Mouse (Mus musculus) stomach, embryonic 14.5 days (tissue): ENCODE data around the gene Golm1. TPM values are rescaled to one million over a fixed set of nuclear protein-coding genes. Genes with fewer than 3 reads are reported as not detected.
"Not testable (repeated sequence)": the region's sequence is repeated elsewhere in the genome, so short reads cannot be mapped to it uniquely, and the experiment has no call there.

Source experiments
- ATAC-seq: fragments of 200-750 bp; cut with Nextera tagmentation; 2 replicates; pipeline ENCODE4 v1.8.0; 2017; ENCODE audit warnings: low read depth, moderate TSS enrichment; ENCODE audit not compliant: insufficient number of reproducible peaks, insufficient read depth, low FRiP score
- H3K27ac ChIP-seq: fragments of 300-500 bp; sonication (generic); 2 replicates; pipeline ENCODE4 v1.5.1; 2014; ENCODE audit warnings: mild to moderate bottlenecking, low read length, moderate library complexity, mixed read lengths
- H3K27me3 ChIP-seq: fragments of 300-500 bp; sonication (generic); 2 replicates; pipeline ENCODE4 v1.6.1; 2014; ENCODE audit warnings: low read length, control low read depth, mixed read lengths; ENCODE audit not compliant: control insufficient read depth, insufficient read depth
- H3K36me3 ChIP-seq: fragments of 300-500 bp; sonication (generic); 2 replicates; pipeline ENCODE4 v1.6.1; 2014; ENCODE audit warnings: mild to moderate bottlenecking, control low read depth, low read length, moderate library complexity, mixed read lengths; ENCODE audit not compliant: control insufficient read depth, insufficient read depth
- H3K4me1 ChIP-seq: fragments of 300-500 bp; sonication (generic); 2 replicates; pipeline ENCODE4 v1.6.1; 2014; ENCODE audit warnings: low read length, control low read depth, mixed read lengths; ENCODE audit not compliant: control insufficient read depth, insufficient read depth
- H3K4me2 ChIP-seq: fragments of 300-500 bp; sonication (generic); replicated peaks from 2 replicates; pipeline ENCODE4 v1.6.1; 2014; ENCODE audit warnings: low read depth, low read length, control low read depth
- H3K4me3 ChIP-seq: fragments of 300-500 bp; sonication (generic); 2 replicates; pipeline ENCODE4 v1.5.1; 2014; ENCODE audit warnings: low read depth, low read length, control low read depth
- H3K9ac ChIP-seq: fragments of 300-500 bp; sonication (generic); replicated peaks from 2 replicates; pipeline ENCODE4 v1.6.1; 2014; ENCODE audit warnings: low read depth, mild to moderate bottlenecking, control low read depth, low read length, moderate library complexity, mixed read lengths
- H3K9me3 ChIP-seq: fragments of 300-500 bp; sonication (generic); 2 replicates; pipeline ENCODE4 v1.6.1; 2016; ENCODE audit warnings: low read depth, low read length, control low read depth; ENCODE audit not compliant: control insufficient read depth
- WGBS: fragments of 180-500 bp; shearing (Covaris S2); extraction: QIAGEN DNeasy Blood & Tissue Kit; methylation state at CpG from one replicate; pipeline ENCODE4 v1.1.7; 2014; 5-methylcytosine and 5-hydroxymethylcytosine counted together
- polyA plus RNA-seq: library from polyadenylated mRNA; unstranded; fragments of >200 nt; fragmentation: Nextera tagmentation; extraction: Ambion mirVana; gene quantifications from 2 replicates; pipeline ENCODE4 v1.2.1, GENCODE M21; 2014

Gene Golm1
- polyA plus RNA-seq, 1 experiment from 2014 or later, result 95.7 TPM

DNA sequence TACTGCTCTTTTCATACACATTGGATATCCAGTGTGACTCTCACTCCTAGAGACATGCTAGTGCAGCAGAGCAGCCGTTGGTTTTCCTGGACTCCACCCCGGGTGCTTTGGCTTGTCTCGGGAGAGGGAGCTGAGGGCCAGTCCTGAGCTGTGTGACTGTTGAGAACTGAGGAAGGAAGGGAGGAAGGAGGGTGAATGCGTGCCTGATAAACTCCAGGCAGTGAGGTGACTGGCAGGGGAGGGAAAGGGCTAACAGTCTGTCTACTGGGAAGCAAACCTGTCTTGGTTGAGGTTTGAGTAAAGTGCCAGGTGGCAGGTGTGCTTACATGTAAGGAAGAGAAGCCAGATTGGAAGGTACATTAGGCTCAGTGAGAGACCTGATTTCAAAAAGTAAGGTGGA, 61.7 kb downstream of the Golm1 start:
- WGBS, result 72% methylated on average over 4 of the region's 4 CpGs
- no peak for ATAC-seq
- Histone ChIP-seq H3K4me2 (no peak overlapping the region), H3K4me3 (no peak overlapping the region), H3K4me1 (no peaks in the 10 kb centered on the region), H3K36me3 (peaks cover 49% of the 10 kb centered on the region), H3K27me3 (no peaks in the 10 kb centered on the region), H3K27ac (no peak overlapping the region), H3K9me3 (no peaks in the 10 kb centered on the region), H3K9ac (no peak overlapping the region)

DNA sequence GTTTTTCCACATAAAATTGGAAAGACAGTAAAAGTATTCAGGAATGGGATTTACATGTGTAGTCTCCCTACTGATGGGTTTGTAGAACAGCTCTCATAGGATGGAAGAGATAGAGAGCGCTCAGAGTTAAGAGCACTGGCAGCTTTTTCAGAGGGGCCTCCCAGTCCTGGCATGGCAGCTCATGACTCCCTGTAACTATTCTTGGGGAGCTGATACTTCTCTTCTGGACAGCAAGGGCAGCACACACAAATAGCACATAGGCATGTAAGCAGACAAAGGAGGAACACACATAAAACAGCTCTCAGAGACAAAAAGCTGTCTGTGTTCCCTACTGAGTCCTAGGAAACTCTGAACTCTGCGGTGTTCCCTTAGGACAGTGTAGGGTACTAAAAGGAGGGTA, 65.2 kb downstream of the Golm1 start:
- no peak overlapping the region for H3K4me3 ChIP-seq
- H3K4me1 ChIP-seq, result no peaks in the 10 kb centered on the region
- no peak for ATAC-seq
- H3K4me2 ChIP-seq, result no peak overlapping the region
- WGBS, result 93% methylated on average over 2 of the region's 2 CpGs
- no peaks in the 10 kb centered on the region for H3K27me3 ChIP-seq
- H3K36me3 ChIP-seq, result peaks cover 62% of the 10 kb centered on the region
- no peak overlapping the region for H3K9ac ChIP-seq
- H3K9me3 ChIP-seq, result no peaks in the 10 kb centered on the region
- no peak overlapping the region for H3K27ac ChIP-seq

DNA sequence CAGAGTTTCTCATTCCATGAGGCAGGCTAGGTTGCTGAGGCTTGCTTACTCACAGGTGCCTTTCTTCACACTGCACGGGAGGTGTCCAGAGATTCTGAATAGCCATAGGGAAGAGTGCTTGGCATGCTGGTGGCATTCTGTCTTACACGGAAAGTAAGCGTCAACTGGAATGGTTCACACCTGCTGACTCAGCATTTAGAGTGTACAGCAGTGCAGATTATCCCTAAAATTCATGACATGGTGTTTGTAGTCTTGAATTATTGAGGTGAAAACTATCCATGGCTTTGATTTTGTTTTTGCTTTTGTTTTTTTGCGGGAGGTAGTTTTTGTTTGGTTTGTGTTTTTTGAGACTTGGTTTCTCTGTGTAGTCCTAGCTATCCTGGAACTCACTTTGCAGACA, 65.7 kb downstream of the Golm1 start:
- no peaks in the 10 kb centered on the region for H3K4me1 ChIP-seq
- no peak for ATAC-seq
- H3K36me3 ChIP-seq, result peaks cover 64% of the 10 kb centered on the region
- H3K4me2 ChIP-seq, result no peak overlapping the region
- H3K27me3 ChIP-seq, result no peaks in the 10 kb centered on the region
- no peak overlapping the region for H3K9ac ChIP-seq
- no peak overlapping the region for H3K27ac ChIP-seq
- no peak overlapping the region for H3K4me3 ChIP-seq
- H3K9me3 ChIP-seq, result no peaks in the 10 kb centered on the region
- 91% methylated on average over 4 of the region's 4 CpGs for WGBS

DNA sequence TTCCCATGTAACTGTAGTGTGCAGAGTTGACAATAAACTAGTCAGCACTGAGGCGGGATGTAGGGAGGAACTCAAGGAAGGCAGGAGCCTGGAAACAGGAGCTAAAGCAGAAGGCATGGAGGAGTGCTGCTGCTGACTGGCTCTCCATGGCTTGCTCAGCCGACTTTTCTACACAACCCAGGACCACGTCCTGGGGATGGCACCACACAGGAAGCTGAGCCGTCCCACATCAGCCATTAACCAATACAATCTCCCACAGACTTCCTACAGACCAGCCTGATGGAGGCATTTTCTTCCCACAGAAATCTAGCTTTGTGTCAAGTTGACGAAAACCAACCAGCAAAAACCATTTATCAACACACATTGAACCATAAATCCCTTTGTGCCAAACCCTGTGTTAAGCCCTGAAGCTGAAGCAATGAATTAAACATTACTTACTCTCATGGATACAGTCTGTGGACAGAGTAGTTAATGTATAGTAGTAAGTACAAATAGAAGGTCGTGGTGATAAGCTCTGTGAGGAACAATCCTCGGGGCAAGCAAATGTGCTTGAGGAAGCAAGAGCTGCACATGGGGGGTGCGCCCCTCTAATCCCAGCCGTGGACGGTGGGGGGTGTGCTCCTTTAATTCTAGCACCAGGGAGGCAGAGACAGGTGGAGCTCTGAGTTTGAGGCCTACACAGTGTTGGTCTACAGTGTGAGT, 70.2 kb downstream of the Golm1 start:
- Histone ChIP-seq H3K9ac (no peak overlapping the region), H3K27me3 (no peaks in the 10 kb centered on the region), H3K27ac (no peak overlapping the region), H3K4me2 (no peak overlapping the region), H3K36me3 (peaks cover 64% of the 10 kb centered on the region), H3K4me1 (no peaks in the 10 kb centered on the region), H3K4me3 (no peak overlapping the region), H3K9me3 (no peaks in the 10 kb centered on the region)
- 67% methylated on average over 10 of the region's 10 CpGs for WGBS
- peak; percentile 69; the same call in 1 of the 2 replicates for ATAC-seq

- H3K9me3 ChIP-seq, result no peaks in the 10 kb centered on the region
- ATAC-seq, result no peak
- no peak overlapping the region for H3K9ac ChIP-seq
- no peak overlapping the region for H3K4me2 ChIP-seq
- H3K4me3 ChIP-seq, result no peak overlapping the region
- no peaks in the 10 kb centered on the region for H3K27me3 ChIP-seq
- 86% methylated on average over 1 of the region's 1 CpGs for WGBS
- no peak overlapping the region for H3K27ac ChIP-seq
- peaks cover 64% of the 10 kb centered on the region for H3K36me3 ChIP-seq
- no peaks in the 10 kb centered on the region for H3K4me1 ChIP-seq
Measured at GRCm38 (mm10) chr13:59604511-59604910, 71.1 kb downstream of the Golm1 start.

DNA sequence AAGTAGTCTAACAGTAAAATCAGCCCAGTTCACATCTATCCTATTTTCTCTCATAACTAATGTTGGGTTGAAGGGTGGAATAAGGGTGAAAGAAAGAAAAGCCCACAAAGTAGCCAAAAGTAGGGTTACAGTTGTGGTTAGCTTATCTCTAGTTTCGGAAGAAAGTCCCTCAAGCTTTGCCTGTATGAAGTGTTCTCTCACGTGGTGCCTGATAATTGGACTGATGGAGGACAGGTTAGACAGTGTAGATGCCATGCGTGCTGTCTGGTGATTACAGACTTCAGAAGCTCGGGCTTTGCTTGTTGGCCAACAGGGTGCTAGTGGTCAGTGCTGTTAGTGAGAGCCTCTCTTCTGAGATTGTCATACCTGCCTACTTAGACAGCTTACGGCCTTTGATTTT, 72.5 kb downstream of the Golm1 start:
- ATAC-seq, result no peak
- no peak overlapping the region for H3K9ac ChIP-seq
- H3K36me3 ChIP-seq, result peaks cover 56% of the 10 kb centered on the region
- no peaks in the 10 kb centered on the region for H3K27me3 ChIP-seq
- no peaks in the 10 kb centered on the region for H3K9me3 ChIP-seq
- no peak overlapping the region for H3K27ac ChIP-seq
- H3K4me2 ChIP-seq, result no peak overlapping the region
- WGBS, result 92% methylated on average over 5 of the region's 5 CpGs
- no peak overlapping the region for H3K4me3 ChIP-seq
- H3K4me1 ChIP-seq, result no peaks in the 10 kb centered on the region

DNA sequence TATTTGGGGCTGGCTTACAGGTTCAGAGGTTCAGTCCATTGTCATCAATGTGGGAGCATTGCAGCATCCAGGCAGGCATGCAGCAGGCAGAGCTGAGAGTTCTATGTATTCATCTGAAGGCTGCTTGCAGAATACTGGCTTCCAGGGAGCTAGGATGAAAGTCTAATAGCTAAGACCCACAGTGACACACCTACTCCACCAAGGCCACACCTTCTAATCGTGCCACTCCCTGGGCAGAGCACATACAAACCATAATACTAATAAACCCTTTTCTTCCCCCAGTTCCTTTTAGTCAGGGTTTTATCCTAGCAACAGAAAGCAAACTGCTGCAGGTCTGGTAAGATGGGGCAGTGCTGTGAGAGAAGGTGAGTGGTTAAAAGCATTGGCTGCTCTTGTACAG, 83.0 kb downstream of the Golm1 start:
- Histone ChIP-seq H3K4me2 (no peak overlapping the region), H3K4me3 (no peak overlapping the region), H3K9me3 (no peaks in the 10 kb centered on the region), H3K27me3 (no peaks in the 10 kb centered on the region), H3K27ac (no peak overlapping the region), H3K36me3 (peaks cover 30% of the 10 kb centered on the region), H3K9ac (no peak overlapping the region), H3K4me1 (0 out of 2 replicates have a peak, but pooled peaks cover 2% of the 10 kb centered on the region)
- ATAC-seq, result no peak
- WGBS, result 83% methylated on average over 1 of the region's 1 CpGs

DNA sequence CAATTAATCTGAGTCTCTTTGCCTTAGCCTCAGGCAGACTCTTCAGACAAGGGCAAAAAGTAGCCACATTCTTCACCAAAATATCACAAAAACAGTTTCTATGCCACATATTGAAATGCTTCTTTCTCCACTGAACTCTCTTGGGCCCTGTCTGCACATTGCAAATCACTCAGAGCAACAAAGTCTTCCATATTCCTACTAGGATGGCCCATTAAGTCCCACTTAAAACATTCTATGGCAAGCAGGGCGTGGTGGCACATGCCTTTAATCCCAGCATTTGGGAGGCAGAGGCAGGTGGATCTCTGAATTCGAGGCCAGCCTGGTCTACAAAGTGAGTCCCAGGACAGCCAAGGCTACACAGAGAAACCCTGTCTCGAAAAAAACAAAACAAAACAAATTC, 83.6 kb downstream of the Golm1 start:
- H3K27ac ChIP-seq, H3K4me1 ChIP-seq, H3K27me3 ChIP-seq, H3K4me2 ChIP-seq, H3K9me3 ChIP-seq, H3K4me3 ChIP-seq, H3K9ac ChIP-seq, ATAC-seq: not testable (repeated sequence)
- 92% methylated on average over 3 of the region's 3 CpGs for WGBS
- H3K36me3 ChIP-seq, result peaks cover 30% of the 10 kb centered on the region

GRCm38 (mm10) chr13:59590691-59591090, 84.9 kb downstream of the Golm1 start:
- Histone ChIP-seq H3K36me3 (peaks cover 27% of the 10 kb centered on the region), H3K9ac (no peak overlapping the region), H3K27ac (no peak overlapping the region), H3K27me3 (no peaks in the 10 kb centered on the region), H3K9me3 (no peaks in the 10 kb centered on the region), H3K4me2 (no peak overlapping the region), H3K4me3 (no peak overlapping the region), H3K4me1 (peaks cover 13% of the 10 kb centered on the region; the same call in 1 of the 2 replicates)
- ATAC-seq, result no peak
- WGBS, result 80% methylated on average over 4 of the region's 4 CpGs
